Mouse (Mus musculus) bone marrow, adult 2 months (tissue): ENCODE measurements around the gene Defa25.
"Not testable (repeated sequence)": the region's sequence is repeated elsewhere in the genome, so short reads cannot be mapped to it uniquely, and the experiment has no call there.

Experiments
- CTCF ChIP-seq: fragments of 200-500 bp; IDR thresholded peaks from 2 replicates; pipeline ENCODE4 v1.5.1; 2011; ENCODE audit warnings: low read length, control low read depth; ENCODE audit not compliant: control insufficient read depth, insufficient read depth
- POLR2A ChIP-seq: fragments of 200-500 bp; IDR thresholded peaks from 2 replicates; pipeline ENCODE4 v1.6.1; 2011; ENCODE audit warnings: low read depth, mild to moderate bottlenecking, control low read depth, low read length, borderline replicate concordance; ENCODE audit not compliant: control insufficient read depth

GRCm38 (mm10) chr8:21134342-21134741, 50.1 kb downstream of the Defa25 start, which contains the start of gene Defa30:
- not testable (repeated sequence) for TF ChIP-seq CTCF, POLR2A
